In genomic region chr2:30623873-30624272, GRCm38 (mm10) we compare ENCODE assay signal across 29 mouse cellular contexts. TPM values are rescaled to one million over a fixed set of nuclear protein-coding genes. Genes with fewer than 3 reads are reported as not detected.
DNase-seq lines count a peak whose midpoint lies in the region; ATAC-seq and TF ChIP-seq lines count a peak whose summit lies in the region.
"Had no signal": no experiment of that assay in that cellular context is flagged by ENCODE, and none has a peak within 500 bp of the region (broad histone marks: within the 10 kb centered on the region; RNA-seq: fewer than 3 reads in every experiment).

No protein-coding gene starts in this region.

- TF ChIP-seq CTCF in bone marrow, adult 2 months (IDR thresholded peaks at IDR 0.05; ENCODE audit: control insufficient read depth, insufficient read depth, low read length) = no peak
- no peak for TF ChIP-seq CTCF in lung, postnatal 0 days (IDR thresholded peaks at IDR 0.05)

- no peak overlapping the region for H3K4me3 ChIP-seq in kidney, embryonic 16.5 days (ENCODE audit: low read length)
- H3K4me3 ChIP-seq in bone marrow, adult 2 months (replicated peaks; ENCODE audit: control insufficient read depth, low read depth, low read length) = peak overlapping the region; percentile 24
- H3K4me3 ChIP-seq in lung, postnatal 0 days (ENCODE audit: low read depth, low read length) = no peak overlapping the region
- H3K4me3 ChIP-seq: embryonic facial prominence, embryonic 10.5 days; embryonic facial prominence, embryonic 15.5 days; forebrain, embryonic 12.5 days; heart, embryonic 13.5 days; limb, embryonic 10.5 days; limb, embryonic 15.5 days; liver, embryonic 15.5 days; megakaryocyte, embryonic 14.5 days; midbrain, embryonic 12.5 days had no signal

- H3K4me1 ChIP-seq in kidney, embryonic 16.5 days (ENCODE audit: insufficient read depth, low read length) = peaks cover 19% of the 10 kb centered on the region
- H3K4me1 ChIP-seq in bone marrow, adult 2 months (ENCODE audit: control insufficient read depth, insufficient read depth, low read length) = no peaks in the 10 kb centered on the region; the same call in 1 of the 2 replicates
- peaks cover under 1% of the 10 kb centered on the region; the same call in 1 of the 2 replicates for H3K4me1 ChIP-seq in lung, postnatal 0 days (ENCODE audit: insufficient read depth, low read depth, low read length)
- H3K4me1 ChIP-seq: liver, embryonic 15.5 days had no signal

- 44% methylated on average over 10 of the region's 10 CpGs for WGBS in kidney, embryonic 16.5 days
- WGBS in bone marrow, adult 2 months = 4% methylated on average over 10 of the region's 10 CpGs
- WGBS in lung, postnatal 0 days = 62% methylated on average over 10 of the region's 10 CpGs

- no peak for TF ChIP-seq EP300 in lung, postnatal 0 days (IDR thresholded peaks at IDR 0.05)

- no peak for ATAC-seq in kidney, embryonic 16.5 days (ENCODE audit: low FRiP score, low TSS enrichment)
- no peak for ATAC-seq in lung, postnatal 0 days
- ATAC-seq: inflammation-experienced regulatory T-cells, adult 6 months; Patski had no signal

- no peak overlapping the region for H3K9ac ChIP-seq in kidney, embryonic 16.5 days (replicated peaks; ENCODE audit: low read length)
- no peak overlapping the region for H3K9ac ChIP-seq in lung, postnatal 0 days (replicated peaks; ENCODE audit: low read depth)
- H3K9ac ChIP-seq: embryonic facial prominence, embryonic 15.5 days; forebrain, embryonic 12.5 days; heart, embryonic 13.5 days; hindbrain, embryonic 14.5 days; limb, embryonic 15.5 days; liver, embryonic 15.5 days; lung, embryonic 14.5 days; midbrain, embryonic 12.5 days had no signal

- 0 out of 2 replicates have a peak, but pooled peaks cover 3% of the 10 kb centered on the region for H3K9me3 ChIP-seq in kidney, embryonic 16.5 days (ENCODE audit: low read length)
- no peaks in the 10 kb centered on the region for H3K9me3 ChIP-seq in lung, postnatal 0 days (ENCODE audit: low read length)
- H3K9me3 ChIP-seq: embryonic facial prominence, embryonic 10.5 days; embryonic facial prominence, embryonic 15.5 days; forebrain, embryonic 12.5 days; heart, embryonic 13.5 days; limb, embryonic 10.5 days; limb, embryonic 15.5 days; liver, embryonic 15.5 days; midbrain, embryonic 12.5 days had no signal

- H3K27me3 ChIP-seq in kidney, embryonic 16.5 days (ENCODE audit: insufficient read depth, low read length) = no peaks in the 10 kb centered on the region
- H3K27me3 ChIP-seq in splenic B cell, adult 2 months (ENCODE audit: control insufficient read depth, insufficient read depth, low read length, poor library complexity, severe bottlenecking) = no peaks in the 10 kb centered on the region
- H3K27me3 ChIP-seq in lung, postnatal 0 days (replicated peaks; ENCODE audit: insufficient read depth, low read length) = no peaks in the 10 kb centered on the region
- H3K27me3 ChIP-seq: embryonic facial prominence, embryonic 15.5 days; forebrain, embryonic 12.5 days; heart, embryonic 13.5 days; limb, embryonic 15.5 days; liver, embryonic 15.5 days; midbrain, embryonic 12.5 days; Patski had no signal

- no peak overlapping the region for H3K27ac ChIP-seq in kidney, embryonic 16.5 days (ENCODE audit: low read length)
- no peak overlapping the region for H3K27ac ChIP-seq in bone marrow, adult 2 months (ENCODE audit: control insufficient read depth, insufficient read depth, low read depth, low read length, poor library complexity)
- H3K27ac ChIP-seq in lung, postnatal 0 days (ENCODE audit: low read length) = no peak overlapping the region
- H3K27ac ChIP-seq: embryonic facial prominence, embryonic 10.5 days; embryonic facial prominence, embryonic 15.5 days; forebrain, embryonic 12.5 days; heart, embryonic 13.5 days; hindbrain, embryonic 14.5 days; limb, embryonic 10.5 days; limb, embryonic 15.5 days; liver, embryonic 15.5 days; midbrain, embryonic 12.5 days had no signal

- H3K36me3 ChIP-seq in kidney, embryonic 16.5 days (ENCODE audit: insufficient read depth, low read length) = no peaks in the 10 kb centered on the region
- no peaks in the 10 kb centered on the region for H3K36me3 ChIP-seq in splenic B cell, adult 2 months (ENCODE audit: control insufficient read depth, insufficient read depth, low read length, poor library complexity, severe bottlenecking)
- H3K36me3 ChIP-seq in lung, postnatal 0 days (ENCODE audit: insufficient read depth, low read length) = no peaks in the 10 kb centered on the region
- H3K36me3 ChIP-seq: embryonic facial prominence, embryonic 10.5 days; embryonic facial prominence, embryonic 15.5 days; forebrain, embryonic 12.5 days; heart, embryonic 13.5 days; limb, embryonic 10.5 days; limb, embryonic 15.5 days; liver, embryonic 15.5 days; midbrain, embryonic 12.5 days had no signal

- H3K4me2 ChIP-seq in kidney, embryonic 16.5 days (replicated peaks; ENCODE audit: low read depth, low read length) = no peak overlapping the region
- H3K4me2 ChIP-seq in lung, postnatal 0 days (replicated peaks; ENCODE audit: low read depth, low read length) = no peak overlapping the region
- H3K4me2 ChIP-seq: embryonic facial prominence, embryonic 15.5 days; forebrain, embryonic 12.5 days; heart, embryonic 13.5 days; hindbrain, embryonic 14.5 days; limb, embryonic 15.5 days; liver, embryonic 15.5 days; lung, embryonic 14.5 days; midbrain, embryonic 12.5 days had no signal

- peak; percentile 31 for DNase-seq in kidney, adult 18-20 months
- no peak for DNase-seq in kidney, postnatal 14 days
- DNase-seq in kidney, postnatal 36 days = peak; percentile 19 to 45
- DNase-seq in splenic B cell, adult 2 months (ENCODE audit: low read depth, low spot score) = peak; percentile 65
- DNase-seq in right cerebral cortex, postnatal 10 days (ENCODE audit: low spot score in 2 of 2) = no peak
- no peak for DNase-seq in lung, postnatal 0 days (ENCODE audit: low spot score)
- DNase-seq: adrenal gland, postnatal 36 days; cerebellum, adult 8-10 months; cerebellum, postnatal 25 days; gastrocnemius, postnatal 10 days; heart, postnatal 10 days; layer of hippocampus, postnatal 36 days; lung, embryonic 14.5 days; right cerebral cortex, postnatal 14 days; thymus, postnatal 14 days had no signal

- no peak for TF ChIP-seq POLR2A in bone marrow, adult 2 months (IDR thresholded peaks at IDR 0.05; ENCODE audit: borderline replicate concordance, control insufficient read depth, low read depth, low read length)

RNA-seq across cellular contexts. Expression of gene Cstad, which starts 29.0 kb away (rescaled TPM):
- polyA plus RNA-seq in kidney, embryonic 16.5 days (2015; fragmentation: Nextera tagmentation; extraction: Ambion mirVana) = 1.5 and 2.5 TPM in 2 replicates
- polyA plus RNA-seq in bone marrow, adult 2 months (2011; ENCODE audit: insufficient read depth, insufficient read length, low replicate concordance, missing spikeins) = 1.9 TPM in 1 of 2 replicates, not detected in the other
- 1.9 and 2.3 TPM in 2 replicates for polyA plus RNA-seq in lung, postnatal 0 days (2015; fragmentation: Nextera tagmentation; extraction: Ambion mirVana)
- polyA plus RNA-seq: liver, embryonic 15.5 days had no signal

Comparison
In these comparisons a context has a peak if more than half of its experiments do, and no peak if none do; other contexts are left out.
1. DNase-seq: peak in kidney, adult 18-20 months (single experiment), kidney, postnatal 36 days (2 of 2) and splenic B cell, adult 2 months (single experiment); none in kidney, postnatal 14 days (single experiment), right cerebral cortex, postnatal 10 days (0 of 2) and lung, postnatal 0 days (single experiment).